17 mouse cellular contexts compared by ENCODE assay signal in genomic region chr19:41628970-41629369, GRCm38 (mm10). TPM values are rescaled to one million over a fixed set of nuclear protein-coding genes. Genes with fewer than 3 reads are reported as not detected.
DNase-seq lines count a peak whose midpoint lies in the region; ATAC-seq and TF ChIP-seq lines count a peak whose summit lies in the region.
"Had no signal": no experiment of that assay in that cellular context is flagged by ENCODE, and none has a peak within 500 bp of the region (broad histone marks: within the 10 kb centered on the region; RNA-seq: fewer than 3 reads in every experiment).

No protein-coding gene starts in this region.

- peaks cover 4% of the 10 kb centered on the region; the same call in 1 of the 2 replicates for H3K9me3 ChIP-seq in forebrain, embryonic 13.5 days (replicated peaks)
- no peaks in the 10 kb centered on the region for H3K9me3 ChIP-seq in forebrain, embryonic 11.5 days (ENCODE audit: control insufficient read depth, low read length)
- no peaks in the 10 kb centered on the region for H3K9me3 ChIP-seq in liver, postnatal 0 days (ENCODE audit: low read length)
- peaks cover 8% of the 10 kb centered on the region for H3K9me3 ChIP-seq in forebrain, embryonic 16.5 days (ENCODE audit: control insufficient read depth, low read length)
- H3K9me3 ChIP-seq: embryonic facial prominence, embryonic 12.5 days; heart, embryonic 12.5 days; kidney, embryonic 15.5 days; liver, embryonic 13.5 days; megakaryocyte, embryonic 14.5 days had no signal

- no peak overlapping the region for H3K4me2 ChIP-seq in forebrain, embryonic 13.5 days
- H3K4me2 ChIP-seq in forebrain, embryonic 11.5 days (ENCODE audit: low read depth, low read length, severe bottlenecking), result no peak overlapping the region
- no peak overlapping the region for H3K4me2 ChIP-seq in liver, postnatal 0 days (ENCODE audit: low read depth, low read length)
- no peak overlapping the region for H3K4me2 ChIP-seq in forebrain, embryonic 16.5 days (ENCODE audit: low read length)
- H3K4me2 ChIP-seq: embryonic facial prominence, embryonic 12.5 days; heart, embryonic 12.5 days; kidney, embryonic 15.5 days; limb, embryonic 13.5 days; liver, embryonic 13.5 days had no signal

- no peak overlapping the region for H3K9ac ChIP-seq in forebrain, embryonic 13.5 days
- no peak overlapping the region for H3K9ac ChIP-seq in forebrain, embryonic 11.5 days (ENCODE audit: low read length)
- H3K9ac ChIP-seq in liver, adult 2 months (ENCODE audit: low read depth, low read length), result no peak overlapping the region
- H3K9ac ChIP-seq in liver, postnatal 0 days (replicated peaks), result no peak overlapping the region
- H3K9ac ChIP-seq in forebrain, embryonic 16.5 days (replicated peaks; ENCODE audit: low read depth, low read length), result no peak overlapping the region
- H3K9ac ChIP-seq: embryonic facial prominence, embryonic 12.5 days; heart, embryonic 12.5 days; kidney, embryonic 15.5 days; limb, embryonic 13.5 days; liver, embryonic 13.5 days had no signal

- peaks cover 3% of the 10 kb centered on the region; the same call in 1 of the 2 replicates for H3K27me3 ChIP-seq in forebrain, embryonic 13.5 days
- H3K27me3 ChIP-seq in forebrain, embryonic 11.5 days (ENCODE audit: control insufficient read depth, insufficient read depth, low read length), result no peaks in the 10 kb centered on the region
- no peaks in the 10 kb centered on the region for H3K27me3 ChIP-seq in liver, adult 2 months (ENCODE audit: control insufficient read depth, insufficient read depth, low read length)
- H3K27me3 ChIP-seq in liver, postnatal 0 days (ENCODE audit: insufficient read depth, low read length), result no peaks in the 10 kb centered on the region
- no peaks in the 10 kb centered on the region for H3K27me3 ChIP-seq in forebrain, embryonic 16.5 days (replicated peaks; ENCODE audit: control insufficient read depth, insufficient read depth, low read length)
- H3K27me3 ChIP-seq: embryonic facial prominence, embryonic 12.5 days; kidney, embryonic 15.5 days; liver, embryonic 13.5 days had no signal

- DNase-seq in forebrain, embryonic 11.5 days (ENCODE audit: low spot score), result no peak
- DNase-seq in liver, adult 2 months (ENCODE audit: extremely low read depth, low read depth, low spot score), result peak; percentile 47
- DNase-seq in liver, postnatal 0 days, result no peak
- DNase-seq in lung, postnatal 10 days, result peak; percentile 9
- DNase-seq in urinary bladder, postnatal 4 days (ENCODE audit: low spot score in 2 of 2), result no peak
- DNase-seq in right cerebral cortex, adult 2 months (ENCODE audit: low spot score in 2 of 2), result no peak
- DNase-seq: gastrocnemius, postnatal 25 days; kidney, adult 11 months; layer of hippocampus, adult 9-11 months had no signal

- H3K79me2 ChIP-seq in liver, adult 2 months (ENCODE audit: control insufficient read depth, insufficient read depth, low read length), result no peaks in the 10 kb centered on the region

- TF ChIP-seq EP300 in liver, postnatal 0 days (IDR thresholded peaks at IDR 0.05; ENCODE audit: low read depth), result no peak

- H3K4me1 ChIP-seq in forebrain, embryonic 13.5 days, result peaks cover 12% of the 10 kb centered on the region; the same call in 1 of the 2 replicates
- H3K4me1 ChIP-seq in forebrain, embryonic 11.5 days (replicated peaks; ENCODE audit: control insufficient read depth, insufficient read depth, low read length), result no peaks in the 10 kb centered on the region
- no peaks in the 10 kb centered on the region for H3K4me1 ChIP-seq in liver, adult 2 months (ENCODE audit: control insufficient read depth, insufficient read depth, low read length)
- no peaks in the 10 kb centered on the region for H3K4me1 ChIP-seq in liver, postnatal 0 days (ENCODE audit: insufficient read depth)
- peaks cover 5% of the 10 kb centered on the region; the same call in 1 of the 2 replicates for H3K4me1 ChIP-seq in forebrain, embryonic 16.5 days (replicated peaks; ENCODE audit: control insufficient read depth, insufficient read depth, low read length)
- H3K4me1 ChIP-seq: embryonic facial prominence, embryonic 12.5 days; kidney, embryonic 15.5 days; limb, embryonic 13.5 days; liver, embryonic 13.5 days had no signal

- TF ChIP-seq POLR2A in liver, adult 2 months (IDR thresholded peaks at IDR 0.05; ENCODE audit: extremely low read depth, insufficient read depth, low read length), result no peak

- peak; percentile 20; the same call in 1 of the 2 replicates for ATAC-seq in forebrain, embryonic 13.5 days
- ATAC-seq in forebrain, embryonic 11.5 days (replicated peaks; ENCODE audit: low FRiP score), result no peak
- no peak for ATAC-seq in liver, postnatal 0 days
- ATAC-seq in forebrain, embryonic 16.5 days, result peak; percentile 51

- H3K27ac ChIP-seq in forebrain, embryonic 13.5 days, result no peak overlapping the region
- no peak overlapping the region for H3K27ac ChIP-seq in forebrain, embryonic 11.5 days (ENCODE audit: low read depth, low read length)
- no peak overlapping the region for H3K27ac ChIP-seq in liver, adult 2 months (replicated peaks; ENCODE audit: insufficient read depth, low read depth, low read length)
- no peak overlapping the region for H3K27ac ChIP-seq in liver, postnatal 0 days (ENCODE audit: low read depth)
- H3K27ac ChIP-seq in forebrain, embryonic 16.5 days (ENCODE audit: low read length), result no peak overlapping the region
- H3K27ac ChIP-seq: embryonic facial prominence, embryonic 12.5 days; kidney, embryonic 15.5 days; limb, embryonic 13.5 days; liver, embryonic 13.5 days had no signal

- no peak for TF ChIP-seq CTCF in liver, adult 2 months (IDR thresholded peaks at IDR 0.05; ENCODE audit: low read depth, low read length)
- TF ChIP-seq CTCF in liver, postnatal 0 days (IDR thresholded peaks at IDR 0.05; ENCODE audit: low read depth), result no peak

- H3K4me3 ChIP-seq in forebrain, embryonic 13.5 days, result no peak overlapping the region
- no peak overlapping the region for H3K4me3 ChIP-seq in forebrain, embryonic 11.5 days (ENCODE audit: low read depth, low read length)
- no peak overlapping the region for H3K4me3 ChIP-seq in liver, adult 2 months (ENCODE audit: insufficient read depth, low read depth, low read length)
- no peak overlapping the region for H3K4me3 ChIP-seq in liver, postnatal 0 days (ENCODE audit: low read depth, low read length)
- no peak overlapping the region for H3K4me3 ChIP-seq in forebrain, embryonic 16.5 days (replicated peaks; ENCODE audit: low read length)
- H3K4me3 ChIP-seq: embryonic facial prominence, embryonic 12.5 days; heart, embryonic 12.5 days; kidney, embryonic 15.5 days; limb, embryonic 13.5 days; liver, embryonic 13.5 days; megakaryocyte, embryonic 14.5 days had no signal

- WGBS in forebrain, embryonic 13.5 days, result 58% methylated on average over 11 of the region's 11 CpGs
- 80% methylated on average over 11 of the region's 11 CpGs for WGBS in forebrain, embryonic 11.5 days
- WGBS in liver, adult 2 months, result 69% methylated on average over 11 of the region's 11 CpGs
- WGBS in liver, postnatal 0 days (ENCODE audit: insufficient replicate concordance), result 81% methylated on average over 11 of the region's 11 CpGs
- 37% methylated on average over 11 of the region's 11 CpGs for WGBS in forebrain, embryonic 16.5 days

- peaks cover 40% of the 10 kb centered on the region for H3K36me3 ChIP-seq in forebrain, embryonic 13.5 days (ENCODE audit: poor library complexity, severe bottlenecking)
- H3K36me3 ChIP-seq in forebrain, embryonic 11.5 days (ENCODE audit: control insufficient read depth, insufficient read depth, low read length), result no peaks in the 10 kb centered on the region
- H3K36me3 ChIP-seq in liver, adult 2 months (ENCODE audit: control insufficient read depth, insufficient read depth, low read length), result no peaks in the 10 kb centered on the region
- no peaks in the 10 kb centered on the region for H3K36me3 ChIP-seq in liver, postnatal 0 days (replicated peaks; ENCODE audit: insufficient read depth, low read length)
- H3K36me3 ChIP-seq in forebrain, embryonic 16.5 days (ENCODE audit: control insufficient read depth, insufficient read depth), result peaks cover 14% of the 10 kb centered on the region
- H3K36me3 ChIP-seq: embryonic facial prominence, embryonic 12.5 days; heart, embryonic 12.5 days; kidney, embryonic 15.5 days; limb, embryonic 13.5 days; liver, embryonic 13.5 days had no signal

RNA-seq across cellular contexts. Expression of gene Gm340, which starts 46.8 kb away (rescaled TPM):
- 2.8 and 3.4 TPM in 2 replicates for polyA plus RNA-seq in forebrain, embryonic 13.5 days (2015; fragmentation: Nextera tagmentation; extraction: Ambion mirVana)
- polyA plus RNA-seq in forebrain, embryonic 11.5 days (2014; fragmentation: Nextera tagmentation; extraction: Ambion mirVana), result 4.8 and 5.3 TPM in 2 replicates
- 3.0 and 3.4 TPM in 2 replicates for total RNA-seq in liver, adult 2 months (2014; rRNA removed)
- polyA plus RNA-seq in liver, adult 2 months (2012; rRNA removed), result 0.51 and 0.69 TPM in 2 replicates
- polyA plus RNA-seq in liver, postnatal 0 days (2015; fragmentation: Nextera tagmentation; extraction: Ambion mirVana), result 0.64 and 0.86 TPM in 2 replicates
- 2.7 and 3.3 TPM in 2 replicates for polyA plus RNA-seq in forebrain, embryonic 16.5 days (2015; fragmentation: Nextera tagmentation; extraction: Ambion mirVana)

Comparison
In these comparisons a context has a peak if more than half of its experiments do, and no peak if none do; other contexts are left out.
1. ATAC-seq: peak in forebrain, embryonic 13.5 days (single experiment) and forebrain, embryonic 16.5 days (single experiment); none in forebrain, embryonic 11.5 days (single experiment) and liver, postnatal 0 days (single experiment).
2. DNase-seq: peak in liver, adult 2 months (single experiment) and lung, postnatal 10 days (single experiment); none in forebrain, embryonic 11.5 days (single experiment), liver, postnatal 0 days (single experiment), urinary bladder, postnatal 4 days (0 of 2) and right cerebral cortex, adult 2 months (0 of 2).